Mouse (Mus musculus): ENCODE measurements around the gene Edaradd.

- TF ChIP-seq EP300 (IDR thresholded peaks at IDR 0.05; ENCODE audit: low read depth in 1 of 2, low read length in 2 of 2) (no peak), GATA1 (IDR thresholded peaks at IDR 0.05; ENCODE audit: low read depth, low read length) (no peak), RCOR1 (IDR thresholded peaks at IDR 0.05; ENCODE audit: low read depth, low read length) (no peak), USF1 (IDR thresholded peaks at IDR 0.05; ENCODE audit: low read depth, low read length) (no peak), CTCF (IDR thresholded peaks at IDR 0.05 in 2 of 3, conservative IDR thresholded peaks at IDR 0.05 in 1 of 3; ENCODE audit: control insufficient read depth in 1 of 3, insufficient read depth in 1 of 3, low read depth in 2 of 3, low read length in 3 of 3, poor library complexity in 1 of 3, severe bottlenecking in 1 of 3) (no peak), USF2 (IDR thresholded peaks at IDR 0.05; ENCODE audit: borderline replicate concordance in 1 of 2, insufficient read depth in 1 of 2, low read depth in 1 of 2, low read length in 2 of 2) (no peak)
Observed at GRCm38 (mm10) chr13:12494750-12495149, 25.5 kb downstream of the Edaradd start.

All from MEL (cell line).